Mouse (Mus musculus): ENCODE measurements at regions not wholly inside any gene's neighbourhood (a gene's known extent, or its start where the extent isn't known, plus 50 kb on each side); places are given as distances from the start of the nearest gene placed in this dataset.

DNA sequence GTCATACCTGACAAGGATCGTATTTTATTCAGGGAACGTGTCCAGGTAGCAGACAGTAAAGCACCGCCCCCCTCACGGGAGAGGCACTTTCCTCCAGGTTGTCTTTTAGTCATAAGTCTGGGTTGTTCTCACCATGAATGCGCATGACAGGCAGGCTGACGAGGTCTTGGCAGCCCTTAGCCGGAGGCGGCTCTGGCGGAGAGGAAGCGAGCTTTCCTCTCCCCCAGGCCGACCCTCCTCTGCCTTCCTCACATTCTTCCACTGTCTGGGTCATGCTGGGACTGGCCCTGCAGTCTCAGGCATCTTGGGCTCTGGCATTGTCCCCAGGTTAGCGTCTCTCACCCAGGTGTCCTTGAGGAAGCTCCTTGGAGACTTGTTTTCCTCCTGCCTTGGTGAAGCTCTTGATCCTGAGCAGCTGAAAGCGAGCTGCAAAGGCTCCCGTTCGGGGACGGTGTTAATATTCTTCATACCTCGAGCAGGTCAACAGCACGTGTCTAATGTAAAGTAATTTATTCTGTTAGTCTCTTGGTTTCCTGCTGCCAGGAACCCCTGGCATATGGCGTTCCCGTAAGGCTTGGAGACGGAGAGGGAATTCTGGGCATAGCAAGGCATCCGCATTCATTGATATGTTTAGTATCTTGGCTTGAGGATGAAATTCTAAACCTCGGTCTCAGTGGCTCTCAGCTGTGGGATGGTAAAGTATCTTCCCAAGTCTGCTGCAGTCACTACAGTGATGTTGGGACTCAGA lies 123.6 kb downstream of the Sox2 start:
- Histone ChIP-seq H3K36me3 (ENCODE audit: control insufficient read depth, insufficient read depth, low read length) (no peaks in the 10 kb centered on the region), H3K4me3 (ENCODE audit: low read depth, low read length) (no peak overlapping the region), H3K27ac (ENCODE audit: low read length) (0 out of 2 replicates have a peak overlapping the region, but pooled peaks have one; percentile 28), H3K9ac (ENCODE audit: low read depth, low read length) (no peak overlapping the region), H3K27me3 (ENCODE audit: control insufficient read depth, insufficient read depth, low read depth, low read length) (no peaks in the 10 kb centered on the region), H3K4me1 (ENCODE audit: control insufficient read depth, insufficient read depth, low read length) (peaks cover 3% of the 10 kb centered on the region; the same call in 1 of the 2 replicates), H3K9me3 (replicated peaks; ENCODE audit: control insufficient read depth, low read length, poor library complexity, severe bottlenecking) (no peaks in the 10 kb centered on the region), H3K4me2 (ENCODE audit: low read length) (peak overlapping the region; percentile 46)
- 29% methylated on average over 23 of the region's 23 CpGs for WGBS
- no peak for ATAC-seq

- Histone ChIP-seq H3K4me2 (ENCODE audit: low read length) (no peak overlapping the region), H3K4me1 (ENCODE audit: control insufficient read depth, insufficient read depth, low read length) (no peaks in the 10 kb centered on the region), H3K4me3 (ENCODE audit: low read depth, low read length) (no peak overlapping the region), H3K27ac (ENCODE audit: low read length) (no peak overlapping the region), H3K36me3 (ENCODE audit: control insufficient read depth, insufficient read depth, low read length) (no peaks in the 10 kb centered on the region), H3K9ac (ENCODE audit: low read depth, low read length) (no peak overlapping the region), H3K27me3 (ENCODE audit: control insufficient read depth, insufficient read depth, low read depth, low read length) (no peaks in the 10 kb centered on the region), H3K9me3 (replicated peaks; ENCODE audit: control insufficient read depth, low read length, poor library complexity, severe bottlenecking) (no peaks in the 10 kb centered on the region)
- 91% methylated on average over 6 of the region's 6 CpGs for WGBS
- no peak for ATAC-seq
Observed at GRCm38 (mm10) chr3:34781770-34782169, 131.6 kb downstream of the Sox2 start.

DNA sequence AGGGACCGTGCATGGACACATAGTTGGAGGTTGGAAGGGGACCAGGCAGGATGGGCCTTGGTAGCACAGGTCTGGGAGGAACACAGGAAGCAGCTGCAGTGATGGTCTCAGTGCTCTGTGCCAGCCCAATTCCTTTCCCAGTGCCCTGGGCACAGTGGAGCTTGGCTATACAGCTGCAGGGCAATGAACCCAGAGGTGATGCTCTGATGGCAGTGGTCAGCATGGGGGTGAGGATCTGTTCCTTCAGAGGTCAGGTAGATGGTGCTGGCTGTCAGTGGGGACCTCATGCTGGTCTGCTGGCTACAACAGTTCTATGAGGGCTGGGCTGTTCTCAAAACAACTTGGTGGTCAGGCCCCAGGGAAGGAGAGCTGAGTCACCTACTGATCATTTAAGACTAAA lies 133.2 kb downstream of the Sox2 start:
- Histone ChIP-seq H3K4me1 (ENCODE audit: control insufficient read depth, insufficient read depth, low read length) (no peaks in the 10 kb centered on the region), H3K9ac (ENCODE audit: low read depth, low read length) (no peak overlapping the region), H3K27me3 (ENCODE audit: control insufficient read depth, insufficient read depth, low read depth, low read length) (no peaks in the 10 kb centered on the region), H3K9me3 (replicated peaks; ENCODE audit: control insufficient read depth, low read length, poor library complexity, severe bottlenecking) (no peaks in the 10 kb centered on the region), H3K4me3 (ENCODE audit: low read depth, low read length) (no peak overlapping the region), H3K4me2 (ENCODE audit: low read length) (no peak overlapping the region), H3K36me3 (ENCODE audit: control insufficient read depth, insufficient read depth, low read length) (no peaks in the 10 kb centered on the region), H3K27ac (ENCODE audit: low read length) (no peak overlapping the region)
- ATAC-seq, result no peak
- WGBS, result 92% methylated on average over 1 of the region's 1 CpGs

- H3K9ac ChIP-seq (ENCODE audit: low read depth, low read length), result no peak overlapping the region
- H3K4me2 ChIP-seq (ENCODE audit: low read length), result no peak overlapping the region
- ATAC-seq, result no peak
- no peaks in the 10 kb centered on the region for H3K27me3 ChIP-seq (ENCODE audit: control insufficient read depth, insufficient read depth, low read depth, low read length)
- WGBS, result 77% methylated on average over 3 of the region's 3 CpGs
- H3K4me1 ChIP-seq (ENCODE audit: control insufficient read depth, insufficient read depth, low read length), result no peaks in the 10 kb centered on the region
- no peaks in the 10 kb centered on the region for H3K36me3 ChIP-seq (ENCODE audit: control insufficient read depth, insufficient read depth, low read length)
- no peak overlapping the region for H3K4me3 ChIP-seq (ENCODE audit: low read depth, low read length)
- H3K9me3 ChIP-seq (replicated peaks; ENCODE audit: control insufficient read depth, low read length, poor library complexity, severe bottlenecking), result no peaks in the 10 kb centered on the region
- H3K27ac ChIP-seq (ENCODE audit: low read length), result no peak overlapping the region
Observed at GRCm38 (mm10) chr3:34787211-34787610, 137.0 kb downstream of the Sox2 start.

DNA sequence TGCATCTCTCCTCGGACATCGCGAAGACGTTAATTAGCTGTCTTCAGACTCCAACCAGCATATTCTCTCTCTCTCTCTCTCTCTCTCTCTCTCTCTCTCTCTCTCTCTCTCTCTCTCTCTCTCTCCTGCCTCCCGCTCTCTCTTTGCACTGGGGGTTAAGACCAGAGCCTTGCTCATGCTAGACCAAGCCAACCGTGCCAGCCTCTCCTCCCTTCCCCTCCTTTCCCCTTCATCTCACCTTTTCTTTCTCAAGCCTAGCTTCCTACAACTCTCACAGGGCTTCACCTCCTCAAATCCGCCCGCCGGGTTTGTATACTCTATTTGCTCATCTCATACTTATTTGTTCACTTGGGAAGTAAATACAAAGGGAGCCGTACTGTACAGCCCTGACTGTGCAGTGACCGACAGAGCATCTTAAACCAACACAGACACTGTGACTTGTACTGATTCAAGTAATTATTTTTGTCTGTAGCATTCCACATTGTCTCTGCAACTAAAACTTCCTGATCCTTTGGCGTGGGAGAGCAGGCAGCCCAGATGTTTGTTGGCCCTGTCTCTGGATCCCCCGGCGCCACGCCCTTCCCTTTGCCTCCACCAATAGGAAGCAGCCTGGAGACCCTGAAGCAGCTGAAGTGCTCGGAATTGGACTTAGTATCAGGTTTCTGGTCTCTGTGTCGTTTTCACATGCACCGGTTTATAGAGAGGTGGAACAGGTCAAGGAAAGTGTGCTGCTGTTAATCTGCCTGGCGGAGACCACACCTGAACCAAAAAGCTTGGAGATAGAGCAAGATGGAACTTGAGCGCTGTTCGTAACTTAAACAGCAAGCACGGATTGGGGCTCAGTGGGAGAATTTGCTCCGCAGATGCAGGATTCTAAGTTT lies 145.1 kb downstream of the Sox2 start:
- Histone ChIP-seq H3K36me3 (ENCODE audit: control insufficient read depth, insufficient read depth, low read length) (no peaks in the 10 kb centered on the region), H3K9me3 (replicated peaks; ENCODE audit: control insufficient read depth, low read length, poor library complexity, severe bottlenecking) (no peaks in the 10 kb centered on the region), H3K4me1 (ENCODE audit: control insufficient read depth, insufficient read depth, low read length) (peaks cover 7% of the 10 kb centered on the region; the same call in 1 of the 2 replicates), H3K4me3 (ENCODE audit: low read depth, low read length) (peak overlapping the region; percentile 29), H3K9ac (ENCODE audit: low read depth, low read length) (no peak overlapping the region), H3K27me3 (ENCODE audit: control insufficient read depth, insufficient read depth, low read depth, low read length) (no peaks in the 10 kb centered on the region), H3K27ac (ENCODE audit: low read length) (no peak overlapping the region), H3K4me2 (ENCODE audit: low read length) (peak overlapping the region; percentile 69)
- ATAC-seq, result peak; percentile 73
- 16% methylated on average over 23 of the region's 23 CpGs for WGBS

DNA sequence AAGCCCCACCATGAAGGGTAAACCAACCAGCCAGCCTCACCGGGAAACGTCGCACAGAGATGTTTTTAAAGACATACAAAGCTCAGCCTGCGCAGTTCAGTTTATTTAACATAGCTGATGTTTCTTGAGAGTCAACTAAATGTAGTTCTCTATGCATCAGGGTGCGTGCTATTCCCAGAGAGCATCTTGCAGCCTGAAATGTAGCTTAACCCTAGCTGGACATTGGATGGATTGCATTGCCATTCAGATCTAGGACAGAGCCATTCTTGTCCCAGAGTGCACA lies 145.7 kb downstream of the Sox2 start:
- WGBS, result 15% methylated on average over 5 of the region's 5 CpGs
- no peak overlapping the region for H3K9ac ChIP-seq (ENCODE audit: low read depth, low read length)
- no peaks in the 10 kb centered on the region for H3K36me3 ChIP-seq (ENCODE audit: control insufficient read depth, insufficient read depth, low read length)
- H3K9me3 ChIP-seq (replicated peaks; ENCODE audit: control insufficient read depth, low read length, poor library complexity, severe bottlenecking), result no peaks in the 10 kb centered on the region
- H3K4me2 ChIP-seq (ENCODE audit: low read length), result peak overlapping the region; percentile 69
- H3K4me3 ChIP-seq (ENCODE audit: low read depth, low read length), result peak overlapping the region; percentile 29
- H3K27ac ChIP-seq (ENCODE audit: low read length), result no peak overlapping the region
- H3K4me1 ChIP-seq (ENCODE audit: control insufficient read depth, insufficient read depth, low read length), result peaks cover 7% of the 10 kb centered on the region; the same call in 1 of the 2 replicates
- no peak for ATAC-seq
- no peaks in the 10 kb centered on the region for H3K27me3 ChIP-seq (ENCODE audit: control insufficient read depth, insufficient read depth, low read depth, low read length)

- WGBS, result 28% methylated on average over 6 of the region's 6 CpGs
- H3K4me3 ChIP-seq (ENCODE audit: low read depth, low read length), result no peak overlapping the region
- no peaks in the 10 kb centered on the region for H3K36me3 ChIP-seq (ENCODE audit: control insufficient read depth, insufficient read depth, low read length)
- ATAC-seq, result no peak
- no peaks in the 10 kb centered on the region for H3K27me3 ChIP-seq (ENCODE audit: control insufficient read depth, insufficient read depth, low read depth, low read length)
- H3K4me2 ChIP-seq (ENCODE audit: low read length), result no peak overlapping the region
- no peak overlapping the region for H3K9ac ChIP-seq (ENCODE audit: low read depth, low read length)
- no peaks in the 10 kb centered on the region for H3K9me3 ChIP-seq (replicated peaks; ENCODE audit: control insufficient read depth, low read length, poor library complexity, severe bottlenecking)
- no peaks in the 10 kb centered on the region for H3K4me1 ChIP-seq (ENCODE audit: control insufficient read depth, insufficient read depth, low read length)
- H3K27ac ChIP-seq (ENCODE audit: low read length), result no peak overlapping the region
Observed at GRCm38 (mm10) chr3:34808833-34809232, 158.6 kb downstream of the Sox2 start.

DNA sequence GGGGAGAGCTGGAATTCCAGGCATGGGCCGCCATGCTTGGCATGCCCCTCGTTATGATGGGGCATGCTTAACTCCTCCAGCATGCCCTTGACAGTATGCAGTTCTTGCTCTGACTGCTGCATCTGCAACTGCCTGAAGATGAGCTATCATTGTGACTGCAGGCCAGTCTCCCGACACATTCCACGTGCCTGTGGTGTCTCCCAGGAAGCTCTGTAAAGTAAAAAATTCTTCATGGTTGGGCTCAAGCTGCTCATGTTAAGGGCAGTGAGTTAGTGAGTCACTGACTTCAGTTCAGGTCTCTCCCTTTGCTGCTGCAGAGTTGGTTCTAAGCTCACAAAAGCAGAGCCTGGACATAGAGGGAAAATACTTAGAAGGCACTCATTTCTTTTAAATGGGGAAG lies 161.5 kb downstream of the Sox2 start:
- H3K27ac ChIP-seq (ENCODE audit: low read length), result no peak overlapping the region
- H3K4me3 ChIP-seq (ENCODE audit: low read depth, low read length), result no peak overlapping the region
- no peak for ATAC-seq
- H3K4me1 ChIP-seq (ENCODE audit: control insufficient read depth, insufficient read depth, low read length), result no peaks in the 10 kb centered on the region
- no peak overlapping the region for H3K4me2 ChIP-seq (ENCODE audit: low read length)
- no peaks in the 10 kb centered on the region for H3K27me3 ChIP-seq (ENCODE audit: control insufficient read depth, insufficient read depth, low read depth, low read length)
- WGBS, result 72% methylated on average over 4 of the region's 4 CpGs
- H3K9me3 ChIP-seq (replicated peaks; ENCODE audit: control insufficient read depth, low read length, poor library complexity, severe bottlenecking), result no peaks in the 10 kb centered on the region
- H3K9ac ChIP-seq (ENCODE audit: low read depth, low read length), result no peak overlapping the region
- H3K36me3 ChIP-seq (ENCODE audit: control insufficient read depth, insufficient read depth, low read length), result no peaks in the 10 kb centered on the region

DNA sequence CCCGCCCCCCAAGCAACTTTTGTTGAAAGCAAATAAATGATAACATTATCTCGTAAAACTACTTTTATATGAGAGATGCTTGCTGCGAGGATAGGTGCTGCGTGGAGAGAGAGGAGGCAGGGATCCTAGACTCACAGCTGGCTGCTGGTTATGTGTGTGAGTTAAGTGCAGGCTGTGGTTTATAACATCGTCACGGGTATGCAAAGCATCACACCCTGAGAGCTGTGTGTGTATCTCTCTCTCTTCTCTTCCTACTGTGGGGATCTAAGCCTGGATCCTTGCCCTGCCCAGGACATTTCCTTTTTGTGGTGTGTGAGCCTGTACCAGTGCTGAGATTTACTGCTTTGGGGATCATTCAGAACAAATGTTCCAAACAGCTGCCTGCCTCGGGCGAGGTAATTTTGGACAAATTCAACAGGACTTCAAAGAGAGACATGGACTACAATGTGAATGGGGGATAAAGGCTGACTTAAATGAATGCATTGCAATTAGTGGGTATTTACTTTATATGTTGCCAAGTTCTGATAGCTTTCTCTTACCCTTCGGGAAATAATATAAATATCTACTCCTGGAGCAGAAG lies 162.9 kb downstream of the Sox2 start:
- no peak overlapping the region for H3K4me2 ChIP-seq (ENCODE audit: low read length)
- no peaks in the 10 kb centered on the region for H3K9me3 ChIP-seq (replicated peaks; ENCODE audit: control insufficient read depth, low read length, poor library complexity, severe bottlenecking)
- no peaks in the 10 kb centered on the region for H3K27me3 ChIP-seq (ENCODE audit: control insufficient read depth, insufficient read depth, low read depth, low read length)
- no peak overlapping the region for H3K4me3 ChIP-seq (ENCODE audit: low read depth, low read length)
- peak; percentile 32; the same call in 1 of the 2 replicates for ATAC-seq
- no peaks in the 10 kb centered on the region for H3K4me1 ChIP-seq (ENCODE audit: control insufficient read depth, insufficient read depth, low read length)
- no peak overlapping the region for H3K9ac ChIP-seq (ENCODE audit: low read depth, low read length)
- 52% methylated on average over 9 of the region's 9 CpGs for WGBS
- H3K27ac ChIP-seq (ENCODE audit: low read length), result no peak overlapping the region
- no peaks in the 10 kb centered on the region for H3K36me3 ChIP-seq (ENCODE audit: control insufficient read depth, insufficient read depth, low read length)

Measured in midbrain, embryonic 16.5 days (tissue).